Mouse (Mus musculus) brain, embryonic 14.5 days (tissue): ENCODE measurements at regions not wholly inside any gene's neighbourhood (a gene's known extent, or its start where the extent isn't known, plus 50 kb on each side); places are given as distances from the start of the nearest gene placed in this dataset.

Source experiments
- DNase-seq: peaks from one replicate; pipeline ENCODE4 v3.0.0-alpha.2; 2011; ENCODE audit warnings: low read depth
- CTCF ChIP-seq: fragments of 200-500 bp; IDR thresholded peaks from 2 replicates; pipeline ENCODE4 v1.5.1; 2012; ENCODE audit warnings: inconsistent platforms, mild to moderate bottlenecking, moderate library complexity, borderline replicate concordance; ENCODE audit not compliant: insufficient read depth, insufficient read length; ENCODE audit errors: extremely low read depth
- POLR2A ChIP-seq: fragments of 200-500 bp; IDR thresholded peaks from 2 replicates; pipeline ENCODE4 v1.6.1; 2012; ENCODE audit warnings: mild to moderate bottlenecking, inconsistent platforms, borderline replicate concordance; ENCODE audit not compliant: poor library complexity, insufficient read depth, insufficient read length, severe bottlenecking; ENCODE audit errors: extremely low read depth

- peak; percentile 93 for DNase-seq
- no peak for TF ChIP-seq POLR2A
Observed at GRCm38 (mm10) chr7:77771711-77772449, 965.9 kb downstream of the Ntrk3 start.

- TF ChIP-seq POLR2A (no peak), CTCF (no peak)
- no peak for DNase-seq
Observed at GRCm38 (mm10) chr7:77738996-77739765, 998.6 kb downstream of the Ntrk3 start.
